Mouse (Mus musculus) cortical plate, adult 2 months (tissue): Measurements from ENCODE around the gene Irs2. TPM values are rescaled to one million over a fixed set of nuclear protein-coding genes. Genes with fewer than 3 reads are reported as not detected.

Experiments used
- H3K27ac ChIP-seq: fragments of 200-500 bp; 2 replicates; pipeline ENCODE4 v1.5.1; 2012; ENCODE audit warnings: low read length, control low read depth, inconsistent platforms; ENCODE audit not compliant: insufficient read depth
- H3K4me1 ChIP-seq: fragments of 200-500 bp; 2 replicates; pipeline ENCODE4 v1.6.1; 2011; ENCODE audit warnings: low read length; ENCODE audit not compliant: control insufficient read depth, insufficient read depth
- H3K4me3 ChIP-seq: fragments of 200-500 bp; 2 replicates; pipeline ENCODE4 v1.5.1; 2011; ENCODE audit warnings: mild to moderate bottlenecking, low read length, control low read depth; ENCODE audit not compliant: insufficient read depth
- CTCF ChIP-seq: fragments of 200-500 bp; IDR thresholded peaks from 2 replicates; pipeline ENCODE4 v1.5.1; 2011; ENCODE audit warnings: mild to moderate bottlenecking, control low read depth, low read length; ENCODE audit not compliant: insufficient read depth; ENCODE audit errors: extremely low read depth
- POLR2A ChIP-seq: fragments of 200-500 bp; IDR thresholded peaks from 2 replicates; pipeline ENCODE4 v1.6.1; 2011; ENCODE audit warnings: mild to moderate bottlenecking, low read length, control low read depth; ENCODE audit not compliant: insufficient read depth; ENCODE audit errors: extremely low read depth
- polyA plus RNA-seq: library from polyadenylated mRNA; depleted of rRNA; stranded (reverse); fragments of >200 nt; gene quantifications from 2 replicates; pipeline ENCODE4 v1.2.3, GENCODE M21; 2012

Gene Irs2
- polyA plus RNA-seq, 1 experiment, result 18.0 TPM

DNA sequence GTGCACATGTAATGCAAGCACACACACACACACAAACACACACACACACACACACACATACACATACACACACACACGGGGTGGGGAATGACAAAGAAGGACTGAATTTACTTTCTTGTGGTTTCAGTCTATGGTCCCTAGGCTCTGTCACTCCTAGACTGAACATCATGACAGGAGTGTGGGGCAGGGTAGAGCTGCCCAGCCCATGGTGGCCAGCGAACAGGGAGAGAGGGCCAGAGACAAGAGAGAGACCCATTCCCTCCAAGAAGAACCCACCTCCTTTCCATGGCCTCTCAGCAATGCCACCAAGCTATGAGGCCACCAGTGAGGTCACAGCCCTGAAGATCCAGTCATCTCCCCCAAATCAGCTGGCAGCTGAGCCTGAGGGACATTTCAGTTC is 62.8 kb downstream of the Irs2 start:
- Histone ChIP-seq H3K4me1 (0 out of 2 replicates have a peak, but pooled peaks cover 3% of the 10 kb centered on the region), H3K4me3 (no peak overlapping the region), H3K27ac (no peak overlapping the region)
- TF ChIP-seq POLR2A (no peak), CTCF (no peak)

DNA sequence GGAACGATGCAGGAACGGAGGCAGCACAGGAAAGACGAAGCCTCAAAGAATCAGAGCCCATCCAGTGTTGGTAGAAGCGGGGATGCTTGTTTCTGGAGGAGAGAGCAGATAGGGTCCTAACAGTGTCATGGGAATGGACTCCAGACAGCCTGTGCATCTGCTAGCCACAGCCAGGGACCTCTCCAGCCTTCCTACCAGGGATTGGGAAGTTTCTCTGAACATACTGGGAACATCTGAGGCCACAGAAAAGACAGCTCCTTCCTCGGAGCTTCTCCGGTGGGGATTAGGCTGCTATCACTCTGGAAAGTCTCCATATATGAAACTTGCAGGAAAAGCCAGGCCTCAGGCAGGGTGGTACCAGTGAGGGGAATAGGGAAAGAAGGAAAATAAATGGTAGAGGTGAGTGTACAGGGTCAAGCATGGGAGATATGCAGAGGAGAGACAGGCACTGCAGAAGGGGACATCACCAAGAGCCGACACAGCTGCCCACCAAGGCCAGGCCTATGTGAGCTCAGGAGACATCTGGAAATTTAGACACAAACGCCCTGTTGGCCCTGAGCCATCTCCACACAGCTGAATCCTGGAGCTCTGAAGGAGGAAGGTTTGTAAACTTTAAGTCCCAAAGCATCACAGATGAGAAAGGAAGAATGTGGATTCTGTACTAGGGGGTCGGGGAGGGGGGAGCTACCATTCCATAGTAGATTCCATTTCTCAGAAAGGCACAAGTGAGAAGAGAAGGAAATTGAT is 64.8 kb downstream of the Irs2 start:
- H3K27ac ChIP-seq, result no peak overlapping the region
- TF ChIP-seq POLR2A (no peak), CTCF (no peak)
- H3K4me1 ChIP-seq, result 0 out of 2 replicates have a peak, but pooled peaks cover 3% of the 10 kb centered on the region
- H3K4me3 ChIP-seq, result no peak overlapping the region

DNA sequence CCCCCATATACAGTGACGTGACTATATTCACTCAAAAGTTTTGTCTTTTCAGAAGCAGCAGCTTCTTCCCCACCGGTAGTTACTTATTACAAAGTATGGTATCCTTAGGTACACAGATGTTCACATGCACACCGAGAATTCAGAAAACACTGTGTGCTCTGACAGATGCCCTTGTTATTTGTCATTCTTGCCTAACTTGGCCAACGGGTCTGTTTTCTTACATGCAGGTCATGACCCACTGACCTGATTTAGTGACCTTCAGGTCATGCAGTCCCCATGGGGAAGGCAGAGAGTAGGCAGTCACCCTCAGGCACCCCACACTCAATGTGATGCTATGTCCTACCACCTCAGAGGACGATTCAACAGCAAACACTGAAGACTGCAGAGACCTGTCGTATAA is 68.4 kb downstream of the Irs2 start:
- TF ChIP-seq POLR2A (no peak), CTCF (no peak)
- no peaks in the 10 kb centered on the region for H3K4me1 ChIP-seq
- no peak overlapping the region for H3K27ac ChIP-seq
- no peak overlapping the region for H3K4me3 ChIP-seq

DNA sequence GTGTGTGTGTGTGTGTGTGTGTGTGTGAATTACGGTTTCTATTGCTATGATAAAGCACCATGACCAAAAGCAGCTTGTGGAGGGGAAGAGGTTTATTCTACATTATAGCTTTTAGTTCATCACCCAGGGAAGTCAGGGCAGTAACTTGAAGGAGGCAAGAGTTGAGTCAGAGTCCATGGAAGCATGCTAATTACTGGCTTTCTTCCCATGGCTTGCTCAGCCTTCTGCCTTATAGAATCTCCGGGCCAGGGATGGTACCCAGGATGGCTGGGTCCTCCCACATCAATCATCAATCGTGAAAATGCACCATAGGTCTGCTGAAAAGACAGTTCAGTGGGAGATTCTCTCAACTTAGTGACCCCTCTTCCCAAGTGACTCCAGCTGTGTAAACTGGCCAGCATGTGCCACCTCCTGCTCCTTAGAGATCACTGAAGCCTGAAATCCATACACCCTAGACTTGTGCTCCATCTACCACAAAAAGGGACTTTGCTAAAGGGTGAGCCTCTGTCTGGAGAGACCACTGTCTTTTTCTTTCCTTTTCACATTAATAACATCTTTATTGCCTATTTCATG is 69.0 kb downstream of the Irs2 start:
- no peak for TF ChIP-seq CTCF
- no peak for TF ChIP-seq POLR2A

DNA sequence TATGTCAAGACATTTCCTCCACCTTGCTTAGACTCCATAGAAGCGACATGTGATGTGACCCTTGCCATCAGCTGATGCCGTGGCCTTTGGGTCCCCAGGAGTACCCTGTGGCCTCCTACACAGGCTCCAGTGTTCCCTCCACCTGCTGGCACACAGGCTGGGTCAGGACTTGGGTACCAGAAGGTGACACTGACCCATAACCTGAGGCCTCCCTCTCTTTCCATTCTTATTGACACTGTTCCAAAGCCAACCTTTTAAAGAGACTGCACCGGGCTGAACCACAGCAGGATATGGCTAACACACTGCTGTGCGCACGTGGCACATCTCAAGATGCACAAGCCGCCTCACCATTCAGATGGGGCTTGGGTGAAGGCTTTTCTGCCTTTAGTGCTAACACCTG is 70.0 kb downstream of the Irs2 start:
- TF ChIP-seq POLR2A, result no peak
- no peak for TF ChIP-seq CTCF
- Histone ChIP-seq H3K4me3 (no peak overlapping the region), H3K27ac (no peak overlapping the region), H3K4me1 (no peaks in the 10 kb centered on the region)

More for the DNA sequence above, 69.0 kb downstream of the Irs2 start:
- Histone ChIP-seq H3K27ac (no peak overlapping the region), H3K4me3 (no peak overlapping the region), H3K4me1 (no peaks in the 10 kb centered on the region)

DNA sequence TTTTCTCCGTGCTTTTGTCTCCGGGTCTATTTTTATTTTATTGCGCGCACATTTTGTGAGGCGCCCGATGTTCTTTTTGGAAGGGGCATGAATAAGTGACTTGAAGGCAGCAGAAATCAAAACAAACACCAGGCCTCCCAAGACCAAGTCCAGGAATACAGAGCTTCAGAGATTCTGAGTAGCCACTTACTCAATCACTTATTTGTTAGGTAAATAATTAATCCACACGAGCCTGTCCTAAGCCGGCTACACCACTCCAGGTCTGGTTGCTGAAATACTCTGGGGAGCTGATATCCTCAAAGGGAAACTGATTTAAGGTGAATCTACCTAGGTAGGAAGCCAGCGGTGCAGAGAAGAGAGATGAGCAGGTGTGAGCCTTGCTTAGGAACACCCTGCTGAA is 71.6 kb downstream of the Irs2 start:
- TF ChIP-seq POLR2A (no peak), CTCF (no peak)
- no peaks in the 10 kb centered on the region for H3K4me1 ChIP-seq
- H3K4me3 ChIP-seq, result no peak overlapping the region
- no peak overlapping the region for H3K27ac ChIP-seq

DNA sequence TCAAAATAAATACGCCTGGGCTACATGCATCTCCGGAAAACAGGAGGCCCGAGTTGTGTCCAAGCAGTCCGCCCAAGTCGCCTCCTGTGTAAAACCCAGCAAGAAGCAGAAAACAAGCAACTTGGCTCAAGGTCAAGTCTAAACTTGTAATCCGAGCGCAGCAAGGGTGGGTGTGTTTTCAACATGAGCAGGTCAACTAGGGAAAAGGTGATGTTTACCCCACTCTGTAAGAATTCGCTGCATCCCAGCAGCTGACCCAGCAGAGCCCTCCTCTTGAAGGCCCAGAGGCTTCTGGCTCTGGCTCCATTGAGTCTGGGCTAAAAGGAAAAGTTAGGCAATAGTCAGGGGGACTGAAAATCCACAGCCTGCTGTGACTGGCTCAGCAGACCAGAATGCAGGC is 73.0 kb downstream of the Irs2 start:
- H3K4me1 ChIP-seq, result no peaks in the 10 kb centered on the region
- TF ChIP-seq CTCF (no peak), POLR2A (no peak)
- no peak overlapping the region for H3K27ac ChIP-seq
- no peak overlapping the region for H3K4me3 ChIP-seq
